Mouse (Mus musculus) lung, postnatal 0 days (tissue): ENCODE data around the gene Bnc1. TPM values are rescaled to one million over a fixed set of nuclear protein-coding genes. Genes with fewer than 3 reads are reported as not detected.

Source experiments
- ATAC-seq: fragments of 200-750 bp; cut with Nextera tagmentation; 2 replicates; pipeline ENCODE4 v1.8.0; 2017; ENCODE audit warnings: moderate library complexity
- DNase-seq: peaks from one replicate; pipeline ENCODE4 v3.0.0-alpha.2; 2016; ENCODE audit warnings: low spot score
- H3K27ac ChIP-seq: fragments of 300-500 bp; sonication (generic); 2 replicates; pipeline ENCODE4 v1.5.1; 2014; ENCODE audit warnings: antibody characterized with exemption, mild to moderate bottlenecking, low read length, mixed read lengths
- H3K27me3 ChIP-seq: fragments of 300-500 bp; sonication (generic); replicated peaks from 2 replicates; pipeline ENCODE4 v1.6.1; 2014; ENCODE audit warnings: low read length, mixed read lengths; ENCODE audit not compliant: insufficient read depth
- H3K36me3 ChIP-seq: fragments of 300-500 bp; sonication (generic); 2 replicates; pipeline ENCODE4 v1.6.1; 2014; ENCODE audit warnings: low read length, mixed read lengths; ENCODE audit not compliant: insufficient read depth
- H3K4me1 ChIP-seq: fragments of 300-500 bp; sonication (generic); 2 replicates; pipeline ENCODE4 v1.6.1; 2014; ENCODE audit warnings: antibody characterized with exemption, low read depth, low read length, mixed read lengths; ENCODE audit not compliant: insufficient read depth
- H3K4me2 ChIP-seq: fragments of 300-500 bp; sonication (generic); replicated peaks from 2 replicates; pipeline ENCODE4 v1.6.1; 2014; ENCODE audit warnings: low read depth, mild to moderate bottlenecking, low read length, moderate library complexity, mixed read lengths
- H3K4me3 ChIP-seq: fragments of 300-500 bp; sonication (generic); 2 replicates; pipeline ENCODE4 v1.5.1; 2014; ENCODE audit warnings: low read depth, low read length
- H3K9ac ChIP-seq: fragments of 300-500 bp; sonication (generic); replicated peaks from 2 replicates; pipeline ENCODE4 v1.6.1; 2014; ENCODE audit warnings: low read depth, mild to moderate bottlenecking
- H3K9me3 ChIP-seq: fragments of 300-500 bp; sonication (generic); 2 replicates; pipeline ENCODE4 v1.6.1; 2016; ENCODE audit warnings: low read length, mixed read lengths
- CTCF ChIP-seq: IDR thresholded peaks from 2 replicates; pipeline ENCODE4 v1.5.1; 2016; ENCODE audit warnings: antibody characterized with exemption, mild to moderate bottlenecking
- EP300 ChIP-seq: IDR thresholded peaks from 2 replicates; pipeline ENCODE4 v1.6.1; 2016; ENCODE audit warnings: antibody characterized with exemption, mild to moderate bottlenecking, control low read depth
- WGBS: fragments of 180-500 bp; shearing (Covaris S2); extraction: QIAGEN DNeasy Blood & Tissue Kit; methylation state at CpG from one replicate; pipeline ENCODE4 v1.1.7; 2014; 5-methylcytosine and 5-hydroxymethylcytosine counted together
- polyA plus RNA-seq: library from polyadenylated mRNA; unstranded; fragments of >200 nt; fragmentation: Nextera tagmentation; extraction: Ambion mirVana; gene quantifications from 2 replicates; pipeline ENCODE4 v1.2.1, GENCODE M21; 2015

Bnc1 gene
- polyA plus RNA-seq, 1 experiment from 2014 or later, result 0.61 TPM

DNA sequence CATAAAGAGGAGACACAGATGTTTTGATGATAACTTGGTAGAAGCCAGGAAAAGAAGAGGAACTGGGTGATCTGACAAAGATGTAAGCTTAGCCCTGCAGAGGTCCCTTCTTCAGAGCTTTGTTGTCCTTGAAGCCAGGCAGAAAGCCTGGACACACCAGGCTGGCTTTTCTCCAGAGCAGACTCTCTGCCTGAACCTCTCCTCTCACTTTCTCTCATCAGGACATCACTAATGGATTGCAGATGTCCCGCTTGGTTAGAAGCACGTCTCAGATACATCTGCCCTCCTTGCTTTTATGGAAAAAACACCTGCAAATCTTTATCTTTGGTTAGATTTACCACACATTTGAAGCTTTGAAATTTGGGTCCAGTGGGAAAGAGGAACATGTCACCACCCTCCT lies 7.7 kb upstream of the Bnc1 start:
- no peak for TF ChIP-seq CTCF
- no peak for TF ChIP-seq EP300
- DNase-seq (no peak), ATAC-seq (no peak)
- no peaks in the 10 kb centered on the region for H3K36me3 ChIP-seq
- H3K4me3 ChIP-seq, result no peak overlapping the region
- H3K9me3 ChIP-seq, result no peaks in the 10 kb centered on the region
- no peak overlapping the region for H3K9ac ChIP-seq
- no peak overlapping the region for H3K4me2 ChIP-seq
- no peak overlapping the region for H3K27ac ChIP-seq
- H3K27me3 ChIP-seq, result peaks cover 18% of the 10 kb centered on the region
- H3K4me1 ChIP-seq, result no peaks in the 10 kb centered on the region
- 47% methylated on average over 2 of the region's 2 CpGs for WGBS

GRCm38 (mm10) chr7:81999372-81999771 lies 7.3 kb upstream of the Bnc1 start:
- 59% methylated on average over 7 of the region's 7 CpGs for WGBS
- DNase-seq (no peak), ATAC-seq (no peak)
- Histone ChIP-seq H3K36me3 (no peaks in the 10 kb centered on the region), H3K27me3 (peaks cover 22% of the 10 kb centered on the region), H3K4me1 (no peaks in the 10 kb centered on the region), H3K9ac (no peak overlapping the region), H3K4me2 (no peak overlapping the region), H3K27ac (no peak overlapping the region), H3K9me3 (no peaks in the 10 kb centered on the region), H3K4me3 (no peak overlapping the region)
- TF ChIP-seq CTCF (no peak), EP300 (no peak)

DNA sequence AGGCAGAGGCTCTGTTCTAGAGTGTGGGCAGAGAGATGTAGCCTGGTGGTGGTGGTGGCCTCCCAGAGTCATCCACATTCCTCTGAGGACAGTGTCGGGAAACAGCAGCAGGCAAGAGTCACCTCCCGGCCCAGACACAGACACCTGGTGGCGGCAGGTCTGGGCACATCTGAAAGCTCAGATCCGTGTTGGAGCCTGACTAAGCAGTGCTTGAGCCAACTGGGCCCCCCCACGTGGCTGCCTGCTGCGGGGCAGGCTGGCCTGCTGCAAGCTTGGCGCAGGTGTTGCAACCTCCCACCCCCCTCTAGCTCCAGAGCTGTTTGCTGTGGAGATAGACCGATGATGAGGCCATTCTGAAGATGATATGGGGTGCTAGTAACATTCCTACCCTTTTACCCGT lies 3.9 kb upstream of the Bnc1 start:
- WGBS, result 11% methylated on average over 9 of the region's 9 CpGs
- no peak for DNase-seq
- Histone ChIP-seq H3K27me3 (peaks cover 52% of the 10 kb centered on the region), H3K27ac (no peak overlapping the region), H3K9ac (no peak overlapping the region), H3K9me3 (no peaks in the 10 kb centered on the region), H3K36me3 (no peaks in the 10 kb centered on the region), H3K4me1 (no peaks in the 10 kb centered on the region), H3K4me3 (no peak overlapping the region), H3K4me2 (no peak overlapping the region)
- ATAC-seq, result no peak
- TF ChIP-seq EP300 (no peak), CTCF (no peak)

GRCm38 (mm10) chr7:81995126-81995525 lies 3.0 kb upstream of the Bnc1 start:
- Histone ChIP-seq H3K4me3 (no peak overlapping the region), H3K36me3 (no peaks in the 10 kb centered on the region), H3K4me2 (no peak overlapping the region), H3K9me3 (no peaks in the 10 kb centered on the region), H3K4me1 (no peaks in the 10 kb centered on the region), H3K9ac (no peak overlapping the region), H3K27me3 (peaks cover 49% of the 10 kb centered on the region), H3K27ac (no peak overlapping the region)
- ATAC-seq (no peak), DNase-seq (no peak)
- WGBS, result 73% methylated on average over 6 of the region's 6 CpGs
- TF ChIP-seq EP300, result no peak
- TF ChIP-seq CTCF, result no peak

GRCm38 (mm10) chr7:81993140-81993539 lies 1.0 kb upstream of the Bnc1 start:
- 38% methylated on average over 7 of the region's 7 CpGs for WGBS
- no peak overlapping the region for H3K4me3 ChIP-seq
- TF ChIP-seq CTCF (no peak), EP300 (no peak)

GRCm38 (mm10) chr7:81991611-81992061 lies 456 bp downstream of the Bnc1 start:
- no peaks in the 10 kb centered on the region for H3K36me3 ChIP-seq
- H3K4me1 ChIP-seq, result no peaks in the 10 kb centered on the region
- ATAC-seq (no peak), DNase-seq (no peak)
- WGBS, result under 1% methylated on average over 36 of the region's 36 CpGs
- peaks cover 63% of the 10 kb centered on the region for H3K27me3 ChIP-seq
- TF ChIP-seq CTCF, result no peak
- TF ChIP-seq EP300, result no peak
- no peak overlapping the region for H3K27ac ChIP-seq
- no peaks in the 10 kb centered on the region for H3K9me3 ChIP-seq
- H3K9ac ChIP-seq, result no peak overlapping the region
- H3K4me3 ChIP-seq, result peak overlapping the region; percentile 45
- H3K4me2 ChIP-seq, result peak overlapping the region; percentile 90

More at GRCm38 (mm10) chr7:81993140-81993539, 1.0 kb upstream of the Bnc1 start:
- H3K4me2 ChIP-seq, result no peak overlapping the region
- H3K36me3 ChIP-seq, result no peaks in the 10 kb centered on the region
- peaks cover 65% of the 10 kb centered on the region for H3K27me3 ChIP-seq
- no peak for DNase-seq
- H3K9ac ChIP-seq, result no peak overlapping the region
- no peak overlapping the region for H3K27ac ChIP-seq
- H3K9me3 ChIP-seq, result no peaks in the 10 kb centered on the region
- H3K4me1 ChIP-seq, result no peaks in the 10 kb centered on the region
- ATAC-seq, result no peak

- no peak for TF ChIP-seq EP300
- TF ChIP-seq CTCF, result no peak
- H3K4me3 ChIP-seq, result no peak overlapping the region
- H3K9ac ChIP-seq, result no peak overlapping the region
- ATAC-seq (no peak), DNase-seq (no peak)
- WGBS, result 5% methylated on average over 12 of the region's 12 CpGs
- H3K4me2 ChIP-seq, result peak overlapping the region; percentile 90; the same call in 1 of the 2 replicates
- H3K36me3 ChIP-seq, result no peaks in the 10 kb centered on the region
- H3K27ac ChIP-seq, result no peak overlapping the region
- no peaks in the 10 kb centered on the region for H3K9me3 ChIP-seq
- peaks cover 61% of the 10 kb centered on the region for H3K27me3 ChIP-seq
- no peaks in the 10 kb centered on the region for H3K4me1 ChIP-seq
These were observed 976 bp downstream of the Bnc1 start for GRCm38 (mm10) chr7:81991116-81991515.
